Mouse (Mus musculus) kidney, embryonic 14.5 days (tissue): ENCODE measurements around the gene Emilin3. TPM values are rescaled to one million over a fixed set of nuclear protein-coding genes. Genes with fewer than 3 reads are reported as not detected.

Experiments
- ATAC-seq: fragments of 200-750 bp; cut with Nextera tagmentation; 2 replicates; pipeline ENCODE4 v1.8.0; 2017; ENCODE audit warnings: moderate number of reproducible peaks, mild to moderate bottlenecking, moderate TSS enrichment, moderate library complexity; ENCODE audit not compliant: low FRiP score, low TSS enrichment
- H3K27ac ChIP-seq: fragments of 300-500 bp; sonication (generic); 2 replicates; pipeline ENCODE4 v1.5.1; 2014; ENCODE audit warnings: low read depth, mild to moderate bottlenecking, low read length, moderate library complexity, mixed read lengths
- H3K27me3 ChIP-seq: fragments of 300-500 bp; sonication (generic); 2 replicates; pipeline ENCODE4 v1.6.1; 2014; ENCODE audit warnings: mild to moderate bottlenecking, low read length; ENCODE audit not compliant: control insufficient read depth, insufficient read depth
- H3K36me3 ChIP-seq: fragments of 300-500 bp; sonication (generic); 2 replicates; pipeline ENCODE4 v1.6.1; 2014; ENCODE audit warnings: low read length, mixed read lengths; ENCODE audit not compliant: control insufficient read depth, insufficient read depth
- H3K4me1 ChIP-seq: fragments of 300-500 bp; sonication (generic); 2 replicates; pipeline ENCODE4 v1.6.1; 2014; ENCODE audit warnings: low read length, mixed read lengths; ENCODE audit not compliant: control insufficient read depth, insufficient read depth
- H3K4me2 ChIP-seq: fragments of 300-500 bp; sonication (generic); replicated peaks from 2 replicates; pipeline ENCODE4 v1.6.1; 2014; ENCODE audit warnings: low read depth, mild to moderate bottlenecking, low read length
- H3K4me3 ChIP-seq: fragments of 300-500 bp; sonication (generic); 2 replicates; pipeline ENCODE4 v1.5.1; 2014; ENCODE audit warnings: mild to moderate bottlenecking, low read length
- H3K9ac ChIP-seq: fragments of 300-500 bp; sonication (generic); 2 replicates; pipeline ENCODE4 v1.6.1; 2014; ENCODE audit warnings: low read depth, mild to moderate bottlenecking, low read length, moderate library complexity
- H3K9me3 ChIP-seq: fragments of 300-500 bp; sonication (generic); 2 replicates; pipeline ENCODE4 v1.6.1; 2016; ENCODE audit warnings: low read length; ENCODE audit not compliant: control insufficient read depth
- WGBS: fragments of 180-500 bp; shearing (Covaris S2); extraction: QIAGEN DNeasy Blood & Tissue Kit; methylation state at CpG from one replicate; pipeline ENCODE4 v1.1.7; 2014; 5-methylcytosine and 5-hydroxymethylcytosine counted together
- polyA plus RNA-seq: library from polyadenylated mRNA; unstranded; fragments of >200 nt; fragmentation: Nextera tagmentation; extraction: Ambion mirVana; gene quantifications from 2 replicates; pipeline ENCODE4 v1.2.1, GENCODE M21; 2014

The Emilin3 gene
- polyA plus RNA-seq, 1 experiment from 2014 or later = 3.5 TPM

GRCm38 (mm10) chr2:160886221-160886620 lies 25.9 kb downstream of the Emilin3 start:
- Histone ChIP-seq H3K27me3 (no peaks in the 10 kb centered on the region), H3K9ac (no peak overlapping the region), H3K4me1 (no peaks in the 10 kb centered on the region), H3K9me3 (no peaks in the 10 kb centered on the region), H3K4me2 (no peak overlapping the region), H3K27ac (no peak overlapping the region), H3K4me3 (no peak overlapping the region), H3K36me3 (no peaks in the 10 kb centered on the region)
- ATAC-seq = no peak
- 77% methylated on average over 3 of the region's 3 CpGs for WGBS

GRCm38 (mm10) chr2:160884830-160885229 lies 27.3 kb downstream of the Emilin3 start:
- Histone ChIP-seq H3K9me3 (no peaks in the 10 kb centered on the region), H3K4me2 (no peak overlapping the region), H3K9ac (no peak overlapping the region), H3K4me1 (no peaks in the 10 kb centered on the region), H3K27me3 (no peaks in the 10 kb centered on the region), H3K27ac (no peak overlapping the region), H3K36me3 (no peaks in the 10 kb centered on the region), H3K4me3 (no peak overlapping the region)
- 28% methylated on average over 2 of the region's 2 CpGs for WGBS
- no peak for ATAC-seq

GRCm38 (mm10) chr2:160883912-160884311 lies 28.2 kb downstream of the Emilin3 start:
- H3K27me3 ChIP-seq = no peaks in the 10 kb centered on the region
- 80% methylated on average over 4 of the region's 4 CpGs for WGBS
- no peak overlapping the region for H3K4me2 ChIP-seq
- H3K4me1 ChIP-seq = no peaks in the 10 kb centered on the region
- no peak overlapping the region for H3K4me3 ChIP-seq
- no peak overlapping the region for H3K9ac ChIP-seq
- no peaks in the 10 kb centered on the region for H3K9me3 ChIP-seq
- ATAC-seq = no peak
- H3K36me3 ChIP-seq = no peaks in the 10 kb centered on the region
- no peak overlapping the region for H3K27ac ChIP-seq

- no peak overlapping the region for H3K4me3 ChIP-seq
- H3K27me3 ChIP-seq = no peaks in the 10 kb centered on the region
- 78% methylated on average over 5 of the region's 5 CpGs for WGBS
- no peak overlapping the region for H3K27ac ChIP-seq
- no peak overlapping the region for H3K9ac ChIP-seq
- no peak overlapping the region for H3K4me2 ChIP-seq
- ATAC-seq = no peak
- H3K9me3 ChIP-seq = no peaks in the 10 kb centered on the region
- H3K36me3 ChIP-seq = no peaks in the 10 kb centered on the region
- no peaks in the 10 kb centered on the region for H3K4me1 ChIP-seq
Observed at GRCm38 (mm10) chr2:160882436-160882835, 29.7 kb downstream of the Emilin3 start.

DNA sequence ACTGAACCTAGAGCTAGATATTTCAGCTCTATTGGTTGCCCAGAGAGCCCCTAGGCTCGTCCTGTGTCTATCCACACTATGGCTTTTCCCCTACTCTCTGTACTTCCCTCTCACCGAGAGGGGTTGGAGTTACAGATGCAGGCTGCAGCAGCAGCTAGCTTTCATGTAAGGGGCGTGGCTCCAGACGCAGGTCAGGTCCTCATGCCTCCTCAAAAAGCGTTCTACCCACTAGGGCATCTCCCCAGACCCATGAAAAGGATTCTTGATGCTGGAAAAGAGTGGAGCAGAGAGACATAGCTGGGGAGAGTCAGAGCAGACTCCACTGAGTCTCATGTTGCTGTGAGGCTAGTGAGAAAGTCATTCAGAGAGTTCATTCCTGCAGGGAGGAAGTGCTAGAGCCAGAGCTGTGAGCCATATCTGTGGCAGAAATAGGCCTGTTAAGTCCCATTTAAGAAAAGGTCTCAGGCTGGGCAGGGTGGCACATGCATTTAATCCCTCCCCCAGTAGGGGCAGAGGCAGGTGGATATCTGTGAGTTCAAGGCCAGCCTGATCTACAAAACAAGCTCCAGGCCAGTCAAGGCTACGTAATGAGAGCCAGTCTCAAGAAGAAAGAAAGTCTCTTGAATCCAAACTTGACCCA lies 30.5 kb downstream of the Emilin3 start:
- ATAC-seq = no peak
- WGBS = 51% methylated on average over 6 of the region's 6 CpGs
- H3K27me3 ChIP-seq = no peaks in the 10 kb centered on the region
- H3K9me3 ChIP-seq = no peaks in the 10 kb centered on the region
- H3K27ac ChIP-seq = no peak overlapping the region
- H3K9ac ChIP-seq = no peak overlapping the region
- H3K4me1 ChIP-seq = no peaks in the 10 kb centered on the region
- no peak overlapping the region for H3K4me3 ChIP-seq
- H3K36me3 ChIP-seq = no peaks in the 10 kb centered on the region
- H3K4me2 ChIP-seq = no peak overlapping the region

DNA sequence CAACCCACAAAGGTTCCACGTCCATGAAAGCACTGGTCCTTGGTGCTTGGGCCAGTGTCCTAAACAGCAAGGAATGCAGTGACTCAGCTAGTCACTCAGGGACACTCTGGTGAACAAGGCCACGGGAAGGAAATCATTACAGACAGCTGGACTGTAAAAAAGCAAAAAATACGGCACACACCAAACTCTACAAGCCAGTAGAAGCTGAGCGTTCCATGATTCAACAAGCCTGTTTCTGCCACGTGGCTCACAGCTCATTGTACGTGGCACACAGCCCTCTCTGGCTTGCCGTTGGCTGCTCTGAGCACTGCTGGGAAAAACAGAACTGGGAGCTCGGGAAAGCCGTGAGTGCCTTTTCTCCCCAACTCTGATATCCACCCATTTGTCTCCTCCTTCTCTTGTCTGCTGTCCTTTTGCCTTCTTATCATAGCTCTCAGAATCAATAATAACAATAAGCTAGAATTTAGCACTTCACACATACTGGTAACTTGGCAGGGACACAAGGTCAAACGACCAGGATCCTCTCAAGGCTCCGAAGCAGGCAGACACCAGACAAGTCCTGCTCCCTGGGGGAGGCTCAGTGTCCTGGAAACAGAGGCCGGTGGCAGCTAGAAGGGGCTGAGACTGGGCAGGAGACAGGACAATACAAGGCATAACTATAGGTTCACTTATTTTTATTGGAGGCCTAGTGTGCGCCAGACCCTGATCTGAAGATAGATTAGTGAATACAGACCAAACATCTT lies 31.5 kb downstream of the Emilin3 start, which contains the start of gene Lpin3:
Gene Lpin3 (plus strand): TSS at position 218 of the 743 bp plus-strand sequence.
- no peaks in the 10 kb centered on the region for H3K36me3 ChIP-seq
- no peaks in the 10 kb centered on the region; the same call in 1 of the 2 replicates for H3K9me3 ChIP-seq
- ATAC-seq = no peak
- no peaks in the 10 kb centered on the region for H3K4me1 ChIP-seq
- H3K4me3 ChIP-seq = no peak within 1 kb of the TSS
- no peak within 1 kb of the TSS for H3K4me2 ChIP-seq
- no peak within 1 kb of the TSS for H3K9ac ChIP-seq
- no peak within 1 kb of the TSS for H3K27ac ChIP-seq
- 57% methylated on average over 13 of the region's 13 CpGs for WGBS
- no peaks in the 10 kb centered on the region for H3K27me3 ChIP-seq

GRCm38 (mm10) chr2:160876115-160876514 lies 36.0 kb downstream of the Emilin3 start:
- Histone ChIP-seq H3K4me3 (no peak overlapping the region), H3K27me3 (no peaks in the 10 kb centered on the region), H3K27ac (no peak overlapping the region), H3K4me2 (no peak overlapping the region), H3K9me3 (no peaks in the 10 kb centered on the region; the same call in 1 of the 2 replicates), H3K36me3 (no peaks in the 10 kb centered on the region), H3K9ac (no peak overlapping the region), H3K4me1 (no peaks in the 10 kb centered on the region)
- WGBS = 88% methylated on average over 4 of the region's 4 CpGs
- no peak for ATAC-seq

- Histone ChIP-seq H3K4me2 (no peak overlapping the region), H3K36me3 (no peaks in the 10 kb centered on the region), H3K9ac (no peak overlapping the region), H3K9me3 (no peaks in the 10 kb centered on the region; the same call in 1 of the 2 replicates), H3K27ac (no peak overlapping the region), H3K27me3 (no peaks in the 10 kb centered on the region), H3K4me1 (no peaks in the 10 kb centered on the region), H3K4me3 (no peak overlapping the region)
- WGBS = 69% methylated on average over 5 of the region's 5 CpGs
- ATAC-seq = no peak
Observed at GRCm38 (mm10) chr2:160874231-160874877, 37.8 kb downstream of the Emilin3 start.
